Mouse (Mus musculus) forebrain, postnatal 0 days (tissue): ENCODE measurements around the gene Lats2. TPM values are rescaled to one million over a fixed set of nuclear protein-coding genes. Genes with fewer than 3 reads are reported as not detected.
"Not testable (repeated sequence)": the region's sequence is repeated elsewhere in the genome, so short reads cannot be mapped to it uniquely, and the experiment has no call there.

Experiments
- ATAC-seq: fragments of 200-750 bp; cut with Nextera tagmentation; 2 replicates; pipeline ENCODE4 v1.8.0; 2017; ENCODE audit warnings: mild to moderate bottlenecking, moderate library complexity
- DNase-seq: peaks from one replicate; pipeline ENCODE4 v3.0.0-alpha.2; 2015
- H3K27ac ChIP-seq: fragments of 300-500 bp; sonication (generic); 2 replicates; pipeline ENCODE4 v1.5.1; 2014; ENCODE audit warnings: low read depth, mild to moderate bottlenecking, antibody characterized with exemption, low read length, moderate library complexity, mixed read lengths
- H3K27me3 ChIP-seq: fragments of 300-500 bp; sonication (generic); 2 replicates; pipeline ENCODE4 v1.6.1; 2014; ENCODE audit warnings: mild to moderate bottlenecking, low read length, mixed read lengths; ENCODE audit not compliant: insufficient read depth
- H3K36me3 ChIP-seq: fragments of 300-500 bp; sonication (generic); 2 replicates; pipeline ENCODE4 v1.6.1; 2014; ENCODE audit warnings: mild to moderate bottlenecking, moderate library complexity; ENCODE audit not compliant: insufficient read depth
- H3K4me1 ChIP-seq: fragments of 300-500 bp; sonication (generic); 2 replicates; pipeline ENCODE4 v1.6.1; 2014; ENCODE audit warnings: antibody characterized with exemption; ENCODE audit not compliant: insufficient read depth
- H3K4me2 ChIP-seq: fragments of 300-500 bp; sonication (generic); 2 replicates; pipeline ENCODE4 v1.6.1; 2014; ENCODE audit warnings: low read depth, mild to moderate bottlenecking, moderate library complexity
- H3K4me3 ChIP-seq: fragments of 300-500 bp; sonication (generic); 2 replicates; pipeline ENCODE4 v1.5.1; 2014; ENCODE audit warnings: low read depth, low read length, mixed read lengths
- H3K9ac ChIP-seq: fragments of 300-500 bp; sonication (generic); 2 replicates; pipeline ENCODE4 v1.6.1; 2014; ENCODE audit warnings: mild to moderate bottlenecking
- H3K9me3 ChIP-seq: fragments of 300-500 bp; sonication (generic); 2 replicates; pipeline ENCODE4 v1.6.1; 2016; ENCODE audit warnings: low read length
- CTCF ChIP-seq: sonication (generic); IDR thresholded peaks from 2 replicates; pipeline ENCODE4 v1.5.1; 2016; ENCODE audit warnings: antibody characterized with exemption, control low read depth, low read depth
- WGBS: fragments of 180-500 bp; shearing (Covaris S2); extraction: QIAGEN DNeasy Blood & Tissue Kit; methylation state at CpG from one replicate; pipeline ENCODE4 v1.1.7; 2014; 5-methylcytosine and 5-hydroxymethylcytosine counted together
- polyA plus RNA-seq: library from polyadenylated mRNA; unstranded; fragments of >200 nt; fragmentation: Nextera tagmentation; extraction: Ambion mirVana; gene quantifications from 2 replicates; pipeline ENCODE4 v1.2.1, GENCODE M21; 2015
- total RNA-seq: library from RNA; depleted of rRNA; stranded (reverse); fragments of >200 nt; gene quantifications from 2 replicates; pipeline ENCODE4 v1.2.3, GENCODE M21; 2014

Gene Lats2
- total and polyA plus RNA-seq, 2 experiments from 2014 or later, result 5.0 to 259 TPM

GRCm38 (mm10) chr14:57694246-57694645 lies 63.9 kb downstream of the Lats2 start:
- H3K9ac ChIP-seq, result no peak overlapping the region
- peaks cover 7% of the 10 kb centered on the region for H3K36me3 ChIP-seq
- DNase-seq (no peak), ATAC-seq (no peak)
- H3K4me2 ChIP-seq, result no peak overlapping the region
- no peaks in the 10 kb centered on the region for H3K9me3 ChIP-seq
- no peaks in the 10 kb centered on the region for H3K27me3 ChIP-seq
- H3K27ac ChIP-seq, result no peak overlapping the region
- H3K4me3 ChIP-seq, result no peak overlapping the region
- H3K4me1 ChIP-seq, result no peaks in the 10 kb centered on the region
- 88% methylated on average over 16 of the region's 16 CpGs for WGBS
- no peak for TF ChIP-seq CTCF

DNA sequence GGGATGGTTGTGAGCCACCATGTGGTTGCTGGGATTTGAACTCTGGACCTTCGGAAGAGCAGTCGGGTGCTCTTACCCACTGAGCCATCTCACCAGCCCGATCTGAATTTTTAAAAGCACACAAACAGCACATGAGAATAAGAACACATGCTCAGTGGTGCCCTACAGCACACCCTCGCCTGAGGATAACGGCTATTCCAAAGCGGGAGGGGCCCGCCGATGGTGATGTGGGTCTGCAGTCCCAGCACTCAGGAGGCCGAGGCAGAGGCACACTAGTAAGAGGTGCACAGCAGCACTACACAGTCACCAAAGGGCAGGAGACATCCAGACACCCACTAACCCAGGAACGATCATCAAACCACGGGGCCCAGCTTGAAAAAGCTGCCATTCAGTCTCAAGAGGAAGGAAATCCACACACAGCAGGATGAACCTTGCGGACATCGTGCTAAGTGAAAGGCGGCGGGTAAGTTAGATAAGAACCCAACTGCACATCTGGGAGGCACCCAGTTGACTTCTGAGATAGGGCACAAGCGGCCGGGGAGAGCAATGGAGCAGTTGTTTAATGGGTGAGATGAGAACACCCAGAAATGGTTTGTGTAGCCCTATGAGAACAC lies 65.6 kb downstream of the Lats2 start:
- Histone ChIP-seq H3K36me3 (peaks cover 8% of the 10 kb centered on the region), H3K9ac (no peak overlapping the region), H3K9me3 (no peaks in the 10 kb centered on the region), H3K4me1 (no peaks in the 10 kb centered on the region), H3K4me2 (no peak overlapping the region), H3K27me3 (no peaks in the 10 kb centered on the region), H3K27ac (no peak overlapping the region), H3K4me3 (no peak overlapping the region)
- no peak for DNase-seq
- 93% methylated on average over 17 of the region's 17 CpGs for WGBS
- TF ChIP-seq CTCF, result no peak
- ATAC-seq, result no peak

DNA sequence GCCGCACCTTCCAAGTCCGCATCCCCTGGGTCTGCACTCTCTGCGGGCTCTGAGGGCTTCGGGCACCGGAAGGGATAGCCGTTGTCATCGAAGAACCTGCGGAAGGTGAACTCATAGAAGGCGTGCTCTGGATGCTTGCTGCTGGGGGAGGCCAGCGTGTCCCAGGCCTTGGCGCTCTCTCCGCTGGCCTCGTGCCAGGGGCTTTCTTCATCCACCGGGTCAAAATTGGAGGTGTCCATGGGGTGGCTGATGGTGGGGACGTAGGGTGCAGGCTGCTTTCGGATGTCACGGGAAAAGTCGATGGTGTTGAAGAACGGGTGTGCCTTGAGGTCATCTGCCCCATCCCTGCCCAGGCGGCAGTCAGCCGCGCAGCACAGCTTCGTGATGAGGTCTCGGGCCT lies 66.9 kb downstream of the Lats2 start:
- H3K36me3 ChIP-seq, result peaks cover 8% of the 10 kb centered on the region
- no peak for TF ChIP-seq CTCF
- H3K4me2 ChIP-seq, result no peak overlapping the region
- whole genome bisulfite sequencing, result 94% methylated on average over 24 of the region's 24 CpGs
- DNase-seq, result no peak
- H3K4me3 ChIP-seq, result no peak overlapping the region
- no peaks in the 10 kb centered on the region for H3K9me3 ChIP-seq
- no peak for ATAC-seq
- no peak overlapping the region for H3K9ac ChIP-seq
- H3K27ac ChIP-seq, result no peak overlapping the region
- H3K27me3 ChIP-seq, result no peaks in the 10 kb centered on the region
- H3K4me1 ChIP-seq, result no peaks in the 10 kb centered on the region

- TF ChIP-seq CTCF, result no peak
- no peak for ATAC-seq
Measured at GRCm38 (mm10) chr14:57690681-57691080, 67.5 kb downstream of the Lats2 start.

DNA sequence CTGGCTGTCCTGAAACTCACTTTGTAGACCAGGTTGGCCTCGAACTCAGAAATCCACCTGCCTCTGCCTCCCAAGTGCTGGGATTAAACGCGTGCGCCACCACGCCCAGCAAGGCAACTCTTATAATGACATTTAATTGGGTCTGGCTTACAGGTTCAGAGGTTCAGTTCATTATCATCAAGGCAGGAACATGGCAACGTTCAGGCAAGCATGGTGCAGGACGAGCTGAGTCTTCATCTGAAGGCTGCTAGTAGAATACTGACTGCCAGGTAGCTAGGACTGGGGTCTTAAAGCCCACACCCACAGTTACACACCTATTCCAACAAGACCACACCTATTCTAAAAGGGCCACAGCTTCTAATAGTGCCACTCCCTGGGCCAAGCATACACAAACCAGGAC lies 70.1 kb downstream of the Lats2 start:
- WGBS, result 89% methylated on average over 7 of the region's 7 CpGs
- H3K27ac ChIP-seq, H3K4me3 ChIP-seq, DNase-seq, H3K9ac ChIP-seq, H3K27me3 ChIP-seq, H3K4me1 ChIP-seq, H3K9me3 ChIP-seq, H3K36me3 ChIP-seq, ATAC-seq, H3K4me2 ChIP-seq: not testable (repeated sequence)

More at GRCm38 (mm10) chr14:57690681-57691080, 67.5 kb downstream of the Lats2 start:
- Histone ChIP-seq H3K9ac (no peak overlapping the region), H3K27me3 (no peaks in the 10 kb centered on the region), H3K36me3 (peaks cover 3% of the 10 kb centered on the region), H3K4me2 (no peak overlapping the region), H3K4me1 (no peaks in the 10 kb centered on the region), H3K4me3 (no peak overlapping the region), H3K27ac (no peak overlapping the region), H3K9me3 (no peaks in the 10 kb centered on the region)
- DNase-seq, result no peak
- WGBS, result 94% methylated on average over 8 of the region's 8 CpGs

DNA sequence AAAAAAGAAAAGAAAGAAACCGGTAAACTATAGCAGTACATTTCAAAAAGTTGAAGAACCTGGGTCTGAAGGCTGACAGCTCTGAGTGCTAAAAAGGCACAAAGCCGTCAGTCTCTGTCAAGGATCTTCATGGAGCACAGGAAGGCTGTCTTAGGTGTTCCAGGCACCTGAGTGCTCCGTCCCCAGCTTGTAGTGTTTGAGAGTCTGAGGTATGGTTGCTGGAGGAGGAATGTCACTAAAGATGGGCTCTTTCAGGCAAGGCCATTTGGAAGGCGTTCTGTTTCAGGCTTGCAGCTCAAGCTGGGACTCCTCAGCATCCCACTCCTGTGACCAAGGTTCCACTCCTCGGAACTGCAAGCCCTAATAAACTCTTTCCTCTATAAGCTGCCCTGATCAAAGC lies 70.7 kb downstream of the Lats2 start:
- WGBS, result 86% methylated on average over 5 of the region's 5 CpGs

GRCm38 (mm10) chr14:57686647-57687046 lies 71.5 kb downstream of the Lats2 start:
- no peak for ATAC-seq
- no peak for DNase-seq
- H3K9ac ChIP-seq, result no peak overlapping the region
- TF ChIP-seq CTCF, result no peak
- no peaks in the 10 kb centered on the region for H3K4me1 ChIP-seq
- no peaks in the 10 kb centered on the region for H3K27me3 ChIP-seq
- H3K9me3 ChIP-seq, result no peaks in the 10 kb centered on the region
- 93% methylated on average over 6 of the region's 6 CpGs for WGBS
- peaks cover 2% of the 10 kb centered on the region; the same call in 1 of the 2 replicates for H3K36me3 ChIP-seq
- H3K27ac ChIP-seq, result no peak overlapping the region
- H3K4me2 ChIP-seq, result no peak overlapping the region
- no peak overlapping the region for H3K4me3 ChIP-seq

More for the DNA sequence above, 70.7 kb downstream of the Lats2 start:
- H3K4me2 ChIP-seq, result no peak overlapping the region
- no peak overlapping the region for H3K4me3 ChIP-seq
- no peak for TF ChIP-seq CTCF
- DNase-seq (no peak), ATAC-seq (no peak)
- no peaks in the 10 kb centered on the region for H3K9me3 ChIP-seq
- no peaks in the 10 kb centered on the region for H3K27me3 ChIP-seq
- no peaks in the 10 kb centered on the region for H3K4me1 ChIP-seq
- no peak overlapping the region for H3K9ac ChIP-seq
- H3K27ac ChIP-seq, result no peak overlapping the region
- peaks cover 2% of the 10 kb centered on the region; the same call in 1 of the 2 replicates for H3K36me3 ChIP-seq
